Mouse (Mus musculus) yolk sac, embryonic 10.5 days (tissue): ENCODE data around the gene Abhd17b.

Source experiments
- DNase-seq: peaks from one replicate; pipeline ENCODE4 v3.0.0-alpha.2; 2017; ENCODE audit warnings: low spot score

Abhd17b gene

GRCm38 (mm10) chr19:21731887-21732286, 78.9 kb downstream of the Abhd17b start:
- no peak for DNase-seq

- DNase-seq = no peak
These were observed 80.2 kb downstream of the Abhd17b start for GRCm38 (mm10) chr19:21733176-21733575.

GRCm38 (mm10) chr19:21734112-21734511, 81.1 kb downstream of the Abhd17b start:
- no peak for DNase-seq
